Mouse (Mus musculus) lung, postnatal 0 days (tissue): ENCODE measurements at regions not wholly inside any gene's neighbourhood (a gene's known extent, or its start where the extent isn't known, plus 50 kb on each side); places are given as distances from the start of the nearest gene placed in this dataset.

Experiments used
- ATAC-seq: fragments of 200-750 bp; cut with Nextera tagmentation; 2 replicates; pipeline ENCODE4 v1.8.0; 2017; ENCODE audit warnings: moderate library complexity
- DNase-seq: peaks from one replicate; pipeline ENCODE4 v3.0.0-alpha.2; 2016; ENCODE audit warnings: low spot score
- H3K27ac ChIP-seq: fragments of 300-500 bp; sonication (generic); 2 replicates; pipeline ENCODE4 v1.5.1; 2014; ENCODE audit warnings: antibody characterized with exemption, mild to moderate bottlenecking, low read length, mixed read lengths
- H3K27me3 ChIP-seq: fragments of 300-500 bp; sonication (generic); replicated peaks from 2 replicates; pipeline ENCODE4 v1.6.1; 2014; ENCODE audit warnings: low read length, mixed read lengths; ENCODE audit not compliant: insufficient read depth
- H3K36me3 ChIP-seq: fragments of 300-500 bp; sonication (generic); 2 replicates; pipeline ENCODE4 v1.6.1; 2014; ENCODE audit warnings: low read length, mixed read lengths; ENCODE audit not compliant: insufficient read depth
- H3K4me1 ChIP-seq: fragments of 300-500 bp; sonication (generic); 2 replicates; pipeline ENCODE4 v1.6.1; 2014; ENCODE audit warnings: antibody characterized with exemption, low read depth, low read length, mixed read lengths; ENCODE audit not compliant: insufficient read depth
- H3K4me2 ChIP-seq: fragments of 300-500 bp; sonication (generic); replicated peaks from 2 replicates; pipeline ENCODE4 v1.6.1; 2014; ENCODE audit warnings: low read depth, mild to moderate bottlenecking, low read length, moderate library complexity, mixed read lengths
- H3K4me3 ChIP-seq: fragments of 300-500 bp; sonication (generic); 2 replicates; pipeline ENCODE4 v1.5.1; 2014; ENCODE audit warnings: low read depth, low read length
- H3K9ac ChIP-seq: fragments of 300-500 bp; sonication (generic); replicated peaks from 2 replicates; pipeline ENCODE4 v1.6.1; 2014; ENCODE audit warnings: low read depth, mild to moderate bottlenecking
- H3K9me3 ChIP-seq: fragments of 300-500 bp; sonication (generic); 2 replicates; pipeline ENCODE4 v1.6.1; 2016; ENCODE audit warnings: low read length, mixed read lengths
- CTCF ChIP-seq: IDR thresholded peaks from 2 replicates; pipeline ENCODE4 v1.5.1; 2016; ENCODE audit warnings: antibody characterized with exemption, mild to moderate bottlenecking
- EP300 ChIP-seq: IDR thresholded peaks from 2 replicates; pipeline ENCODE4 v1.6.1; 2016; ENCODE audit warnings: antibody characterized with exemption, mild to moderate bottlenecking, control low read depth
- WGBS: fragments of 180-500 bp; shearing (Covaris S2); extraction: QIAGEN DNeasy Blood & Tissue Kit; methylation state at CpG from one replicate; pipeline ENCODE4 v1.1.7; 2014; 5-methylcytosine and 5-hydroxymethylcytosine counted together

GRCm38 (mm10) chr8:26349854-26350253, 230.5 kb downstream of the Gm45692 start:
- WGBS, result 71% methylated on average over 3 of the region's 3 CpGs
- Histone ChIP-seq H3K4me1 (no peaks in the 10 kb centered on the region), H3K9me3 (no peaks in the 10 kb centered on the region), H3K27ac (no peak overlapping the region), H3K4me2 (no peak overlapping the region), H3K36me3 (no peaks in the 10 kb centered on the region), H3K4me3 (no peak overlapping the region), H3K27me3 (no peaks in the 10 kb centered on the region), H3K9ac (no peak overlapping the region)
- TF ChIP-seq CTCF (no peak), EP300 (no peak)
- DNase-seq, result no peak
- no peak for ATAC-seq

GRCm38 (mm10) chr8:26350616-26351015, 231.3 kb downstream of the Gm45692 start:
- Histone ChIP-seq H3K27me3 (no peaks in the 10 kb centered on the region), H3K4me3 (no peak overlapping the region), H3K9ac (no peak overlapping the region), H3K4me2 (no peak overlapping the region), H3K4me1 (no peaks in the 10 kb centered on the region), H3K9me3 (no peaks in the 10 kb centered on the region), H3K36me3 (no peaks in the 10 kb centered on the region), H3K27ac (no peak overlapping the region)
- ATAC-seq, result no peak
- peak; percentile 24 for DNase-seq
- 68% methylated on average over 4 of the region's 4 CpGs for WGBS
- TF ChIP-seq EP300 (no peak), CTCF (no peak)

GRCm38 (mm10) chr8:26351643-26352540, 232.6 kb downstream of the Gm45692 start:
- H3K4me2 ChIP-seq, result peak overlapping the region; percentile 46
- H3K4me3 ChIP-seq, result 0 out of 2 replicates have a peak overlapping the region, but pooled peaks have one; percentile 1
- TF ChIP-seq CTCF (0 out of 2 replicates have a peak, but pooled peaks have one; percentile 3), EP300 (peak; percentile 63)
- peak; percentile 84 for ATAC-seq
- DNase-seq, result peak; percentile 88
- H3K9me3 ChIP-seq, result no peaks in the 10 kb centered on the region
- H3K4me1 ChIP-seq, result no peaks in the 10 kb centered on the region
- peak overlapping the region; percentile 75 for H3K27ac ChIP-seq
- WGBS, result 22% methylated on average over 21 of the region's 21 CpGs
- no peaks in the 10 kb centered on the region for H3K27me3 ChIP-seq
- no peak overlapping the region for H3K9ac ChIP-seq
- H3K36me3 ChIP-seq, result no peaks in the 10 kb centered on the region

- H3K27me3 ChIP-seq, result no peaks in the 10 kb centered on the region
- DNase-seq, result peak; percentile 92
- TF ChIP-seq CTCF (no peak), EP300 (no peak; the same call in 1 of the 2 replicates)
- peak overlapping the region; percentile 46; the same call in 1 of the 2 replicates for H3K4me2 ChIP-seq
- peak overlapping the region; percentile 75 for H3K27ac ChIP-seq
- H3K9me3 ChIP-seq, result no peaks in the 10 kb centered on the region
- H3K4me3 ChIP-seq, result no peak overlapping the region
- 40% methylated on average over 9 of the region's 9 CpGs for WGBS
- no peak overlapping the region for H3K9ac ChIP-seq
- no peaks in the 10 kb centered on the region for H3K36me3 ChIP-seq
- ATAC-seq, result peak; percentile 88
- H3K4me1 ChIP-seq, result no peaks in the 10 kb centered on the region
These were observed 233.2 kb downstream of the Gm45692 start for GRCm38 (mm10) chr8:26352541-26353010.

DNA sequence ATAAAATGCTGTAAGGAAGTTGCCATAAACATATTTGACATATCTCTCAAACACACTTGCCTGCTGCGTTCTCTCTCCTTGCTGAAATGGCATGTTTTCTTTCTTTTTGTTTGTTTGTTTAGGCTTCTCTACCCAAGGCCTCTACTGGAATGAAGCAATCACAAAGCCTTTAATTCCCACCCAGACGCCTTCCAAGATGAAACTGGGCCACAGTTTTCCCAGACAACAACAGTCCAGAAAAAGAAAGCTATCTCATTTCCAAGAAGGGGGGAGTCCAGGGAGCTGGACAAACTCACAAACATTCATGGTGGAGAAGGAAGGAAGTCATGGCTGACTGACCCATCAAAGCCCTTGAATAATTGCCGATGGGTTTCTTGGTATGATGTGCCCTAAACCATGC, 234.1 kb downstream of the Gm45692 start:
- H3K9ac ChIP-seq, result no peak overlapping the region
- H3K27ac ChIP-seq, result peak overlapping the region; percentile 75
- no peaks in the 10 kb centered on the region for H3K9me3 ChIP-seq
- no peak for TF ChIP-seq CTCF
- peak; percentile 44; the same call in 1 of the 2 replicates for TF ChIP-seq EP300
- WGBS, result 38% methylated on average over 3 of the region's 3 CpGs
- no peaks in the 10 kb centered on the region for H3K36me3 ChIP-seq
- H3K4me1 ChIP-seq, result no peaks in the 10 kb centered on the region
- DNase-seq (peak; percentile 78), ATAC-seq (peak; percentile 9; the same call in 1 of the 2 replicates)
- no peak overlapping the region for H3K4me3 ChIP-seq
- H3K27me3 ChIP-seq, result no peaks in the 10 kb centered on the region
- no peak overlapping the region for H3K4me2 ChIP-seq

DNA sequence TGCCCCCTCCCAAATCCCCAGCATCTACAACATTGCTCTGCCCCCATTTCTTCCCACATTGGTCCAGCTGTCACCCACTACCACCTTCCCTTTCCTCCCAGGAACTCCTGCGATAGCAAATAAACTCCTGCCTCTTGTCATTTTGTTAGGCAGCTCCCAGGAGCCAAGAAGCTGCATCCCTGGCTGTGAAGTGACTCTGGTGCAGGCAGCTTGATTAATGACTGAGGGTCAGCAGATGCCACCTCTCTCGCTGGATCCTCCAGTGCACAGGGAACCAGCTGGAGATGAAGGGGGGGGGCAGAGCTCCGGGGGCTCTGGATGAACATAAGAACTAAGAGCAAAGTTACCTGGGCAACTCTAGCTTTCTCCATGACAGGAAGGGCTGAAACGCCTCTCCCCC, 235.2 kb downstream of the Gm45692 start:
- Histone ChIP-seq H3K27me3 (no peaks in the 10 kb centered on the region), H3K27ac (no peak overlapping the region), H3K4me2 (no peak overlapping the region), H3K9ac (no peak overlapping the region), H3K4me1 (no peaks in the 10 kb centered on the region), H3K36me3 (no peaks in the 10 kb centered on the region), H3K4me3 (no peak overlapping the region), H3K9me3 (no peaks in the 10 kb centered on the region)
- DNase-seq, result no peak
- no peak for TF ChIP-seq CTCF
- TF ChIP-seq EP300, result no peak
- ATAC-seq, result no peak
- 16% methylated on average over 4 of the region's 4 CpGs for whole genome bisulfite sequencing
